Mouse (Mus musculus): ENCODE data around the gene Dtx4.

The Dtx4 gene

DNA sequence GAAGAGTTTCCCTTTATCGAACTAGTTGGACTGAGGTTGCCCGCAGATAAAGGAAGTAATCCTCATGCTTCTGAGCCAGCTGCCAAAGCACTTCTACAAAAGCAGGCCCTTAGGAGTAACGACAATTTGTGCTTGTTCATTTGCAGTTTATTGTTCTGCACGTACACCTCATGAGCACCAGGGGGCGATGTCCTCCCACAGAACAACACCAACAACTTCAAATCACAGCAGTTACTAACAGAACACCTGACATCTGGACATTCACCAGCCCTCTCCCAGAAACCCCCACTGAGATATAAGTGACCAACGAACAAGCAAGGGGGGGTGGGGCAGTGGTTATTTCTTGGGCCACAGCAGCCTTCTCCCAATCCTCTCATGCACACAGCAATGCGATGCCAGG is 35.0 kb downstream of the Dtx4 start:
- no peak for DNase-seq (ENCODE audit: low spot score in 2 of 2)

DNA sequence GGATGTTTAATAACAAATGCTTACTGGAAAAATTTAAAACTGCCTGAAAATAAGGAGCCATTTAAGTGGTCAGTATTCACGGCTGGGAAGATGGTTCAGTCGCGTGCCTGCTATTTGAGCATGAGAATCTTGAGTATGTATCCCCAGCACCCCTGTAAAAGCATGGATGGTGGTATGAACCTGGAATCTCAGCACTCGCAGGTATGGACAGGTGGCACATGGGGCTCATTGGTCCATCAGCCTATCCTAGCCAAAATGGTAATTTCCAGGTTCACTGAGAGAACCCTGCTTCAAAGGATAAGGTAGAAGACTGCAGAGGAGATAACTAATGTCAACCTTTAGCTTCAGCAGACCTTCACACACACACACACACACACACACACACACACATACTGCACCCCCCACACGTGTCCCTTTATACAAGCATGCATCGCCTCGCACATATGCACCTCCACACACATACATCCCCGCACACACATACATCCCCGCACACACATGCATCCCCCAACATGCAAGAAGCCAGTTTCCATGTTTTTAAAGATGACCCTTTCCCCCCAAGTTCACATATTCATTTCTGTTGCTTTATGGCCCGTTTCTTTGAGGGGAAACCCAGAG is 35.6 kb downstream of the Dtx4 start:
- no peak for DNase-seq (ENCODE audit: low spot score in 2 of 2)

- no peak for DNase-seq (ENCODE audit: low spot score in 2 of 2)
Observed at GRCm38 (mm10) chr19:12464674-12465073, 36.6 kb downstream of the Dtx4 start.

GRCm38 (mm10) chr19:12464127-12464526 is 37.1 kb downstream of the Dtx4 start:
- DNase-seq (ENCODE audit: low spot score in 2 of 2): no peak

- DNase-seq (ENCODE audit: low spot score in 2 of 2): no peak
Observed at GRCm38 (mm10) chr19:12463722-12464035, 37.6 kb downstream of the Dtx4 start.

- no peak for DNase-seq (ENCODE audit: low spot score in 2 of 2)
Observed at GRCm38 (mm10) chr19:12462851-12463721, 38.2 kb downstream of the Dtx4 start.

DNA sequence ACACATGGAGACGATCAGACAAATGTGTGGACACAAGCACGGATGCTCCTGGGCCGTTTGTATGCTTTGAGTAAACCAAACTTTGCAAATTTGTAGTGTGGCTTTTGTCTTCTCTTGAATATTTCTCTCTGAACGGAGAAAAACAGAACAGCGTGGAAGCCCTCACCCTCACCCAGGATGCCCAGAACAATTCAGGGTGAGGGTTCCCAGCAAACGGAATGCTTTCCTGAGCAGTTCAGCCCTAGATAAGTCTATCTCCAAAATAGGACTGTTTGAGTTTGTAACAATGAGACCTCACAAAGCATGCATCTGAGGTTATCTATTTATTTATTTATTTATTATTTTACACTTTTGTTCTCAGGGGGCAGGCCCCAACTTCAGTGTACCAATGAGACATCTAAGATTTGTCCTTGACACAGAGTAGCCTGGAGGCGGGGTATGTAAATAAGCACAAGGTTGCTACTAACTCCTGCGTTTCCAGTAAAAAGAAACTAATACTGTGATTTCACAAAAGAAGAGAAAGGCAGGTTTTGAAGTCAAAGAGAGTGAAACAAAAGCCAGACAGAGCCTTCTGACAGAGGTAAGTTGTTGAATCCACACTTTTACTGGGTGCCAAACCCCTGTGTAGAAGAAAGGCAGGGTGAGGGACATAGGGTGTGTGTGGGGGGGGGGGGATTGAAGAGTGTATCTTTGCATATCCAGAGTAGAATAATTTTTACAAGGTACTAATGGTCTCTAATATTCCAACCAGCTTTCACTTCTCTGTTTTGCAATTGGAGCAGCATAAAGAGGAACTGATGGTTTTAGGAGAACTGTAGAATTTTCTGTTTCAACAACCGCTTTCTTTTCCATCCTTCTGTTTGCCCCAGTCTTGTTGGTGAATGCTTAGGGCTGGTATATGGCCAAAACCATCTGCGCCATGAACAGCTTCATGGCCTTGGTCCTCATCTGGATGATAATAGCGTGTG is 40.7 kb downstream of the Dtx4 start, which contains the start of gene Mpeg1:
Mpeg1 (plus strand) TSS at position 498 of the 968 bp plus-strand sequence.
- DNase-seq (ENCODE audit: low spot score in 2 of 2): no peak

- no peak for DNase-seq (ENCODE audit: low spot score in 2 of 2)
Observed at GRCm38 (mm10) chr19:12459516-12459915, 41.7 kb downstream of the Dtx4 start.

DNA sequence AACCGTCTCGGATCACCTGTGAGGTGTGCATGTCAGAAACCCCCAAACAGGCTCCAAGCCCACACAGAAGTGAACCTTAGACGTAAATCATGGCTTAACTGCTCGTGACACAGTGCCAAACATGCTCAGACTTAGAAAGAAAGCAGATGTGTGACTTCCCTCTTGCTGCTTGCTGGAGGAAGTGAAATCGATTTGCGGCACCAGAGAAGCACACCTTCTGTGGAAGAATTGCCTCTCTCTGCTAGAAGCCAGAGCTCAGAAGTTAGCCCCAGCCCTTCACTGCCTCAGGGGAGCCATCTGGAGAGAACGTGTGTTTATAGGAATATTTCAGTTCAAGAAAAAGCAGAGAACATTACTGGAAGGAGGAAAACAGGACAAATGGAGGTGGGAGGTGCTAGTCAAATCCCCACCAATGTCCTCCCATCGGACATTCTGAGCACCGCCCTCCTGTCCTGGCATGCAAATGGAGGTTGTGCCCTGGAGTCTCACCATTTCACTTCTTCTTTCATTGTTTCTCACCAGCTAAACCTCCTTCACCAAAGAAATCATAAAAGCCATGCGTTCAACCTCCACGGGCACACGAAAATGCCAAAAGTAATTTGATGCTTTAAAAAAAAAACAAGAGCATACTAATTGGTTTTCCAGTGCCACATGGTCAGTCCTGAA is 43.7 kb downstream of the Dtx4 start:
- no peak for DNase-seq (ENCODE audit: low spot score in 2 of 2)

GRCm38 (mm10) chr19:12445014-12445413 is 56.2 kb downstream of the Dtx4 start:
- no peak for DNase-seq (ENCODE audit: low spot score in 2 of 2)

DNA sequence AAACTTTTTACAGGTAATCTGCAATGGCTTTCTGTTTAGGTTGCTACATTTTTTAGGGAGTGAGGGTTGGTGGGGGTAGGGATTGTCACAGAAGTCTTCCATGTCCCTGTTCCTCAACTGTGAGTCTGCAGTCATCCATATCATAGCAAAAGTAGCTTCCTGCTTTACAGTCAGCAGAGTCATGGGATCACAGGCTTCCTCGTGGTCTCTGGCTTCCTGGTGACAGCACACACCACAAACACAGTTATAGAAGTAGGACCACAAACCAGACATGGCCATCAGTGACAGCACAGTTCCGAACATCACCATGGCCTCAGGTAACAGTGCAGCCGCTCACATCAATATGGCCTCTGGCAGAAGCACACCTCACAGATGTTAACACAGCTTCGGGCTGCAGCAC is 58.7 kb downstream of the Dtx4 start:
- DNase-seq (ENCODE audit: low spot score in 2 of 2): no peak

DNA sequence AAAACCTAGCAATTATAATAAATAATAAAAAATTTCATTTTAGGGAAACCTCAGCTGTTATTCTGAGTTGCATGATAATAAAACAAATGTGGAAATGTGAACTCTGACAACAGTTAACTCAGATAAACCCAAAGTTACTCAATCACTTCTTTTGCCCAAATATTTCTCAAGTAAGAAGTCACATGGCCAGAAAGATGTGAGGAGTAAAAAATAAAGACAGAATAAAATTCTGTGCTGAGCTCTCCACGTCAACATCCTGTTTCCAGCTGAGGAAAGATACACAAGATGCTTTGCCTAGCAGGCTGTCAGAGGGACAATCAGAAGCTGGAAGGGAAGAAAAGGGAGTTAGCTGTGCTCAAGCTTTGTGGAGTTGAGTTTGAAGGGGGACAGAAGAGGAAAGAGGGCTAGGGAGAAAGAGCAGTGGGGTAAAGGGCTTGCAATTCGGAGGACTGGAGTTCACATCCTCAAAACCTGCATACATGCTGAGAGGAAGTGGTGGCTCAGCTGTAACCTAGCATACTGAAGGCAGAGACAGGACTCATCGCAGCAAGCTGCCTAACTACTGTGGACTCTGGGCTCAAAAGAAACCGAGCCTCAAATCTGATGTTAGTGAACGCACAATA is 61.0 kb downstream of the Dtx4 start:
- DNase-seq (ENCODE audit: low spot score in 2 of 2): no peak

GRCm38 (mm10) chr19:12439581-12439980 is 61.7 kb downstream of the Dtx4 start:
- no peak for DNase-seq (ENCODE audit: low spot score in 2 of 2)

GRCm38 (mm10) chr19:12435750-12436524 is 65.3 kb downstream of the Dtx4 start:
- no peak for DNase-seq (ENCODE audit: low spot score in 2 of 2)

DNA sequence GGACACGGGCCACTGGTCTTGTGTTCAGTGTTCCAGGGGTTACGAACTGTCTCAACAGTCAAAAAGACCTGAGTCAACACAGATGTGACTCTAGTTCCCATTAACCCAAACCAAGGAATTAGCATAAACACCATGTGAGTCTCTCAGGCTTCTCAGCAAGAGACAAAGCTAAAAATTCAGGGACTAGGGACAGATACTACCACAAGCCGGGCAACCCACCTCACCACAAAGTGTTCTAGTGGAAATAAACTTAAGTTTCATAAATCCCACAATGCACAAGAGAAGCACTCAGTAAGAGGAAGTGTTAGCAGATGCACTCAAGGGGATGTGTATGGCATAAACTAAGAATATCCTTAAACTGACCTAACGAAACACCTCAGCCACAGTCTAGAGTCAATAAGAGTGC is 66.2 kb downstream of the Dtx4 start:
- DNase-seq (ENCODE audit: low spot score in 2 of 2): no peak

DNA sequence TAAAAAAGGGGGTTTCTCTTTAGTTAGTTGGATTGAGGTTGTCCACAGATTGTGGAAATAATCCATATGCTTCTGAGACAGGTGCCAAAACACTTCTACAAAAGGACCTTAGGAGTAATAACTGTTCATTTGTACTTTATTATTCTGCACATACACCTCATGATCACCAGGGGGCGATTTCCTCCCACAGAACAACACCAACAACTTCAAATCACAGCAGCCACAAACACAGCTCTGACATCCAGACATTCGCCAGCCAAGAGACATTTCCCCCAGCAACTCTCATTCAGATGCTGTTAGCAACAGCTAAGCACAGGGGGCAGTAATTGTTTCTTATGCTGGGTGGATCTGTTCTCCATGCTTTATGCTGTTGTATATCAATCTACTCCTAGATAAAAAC is 68.2 kb downstream of the Dtx4 start:
- no peak for DNase-seq (ENCODE audit: low spot score in 2 of 2)

DNA sequence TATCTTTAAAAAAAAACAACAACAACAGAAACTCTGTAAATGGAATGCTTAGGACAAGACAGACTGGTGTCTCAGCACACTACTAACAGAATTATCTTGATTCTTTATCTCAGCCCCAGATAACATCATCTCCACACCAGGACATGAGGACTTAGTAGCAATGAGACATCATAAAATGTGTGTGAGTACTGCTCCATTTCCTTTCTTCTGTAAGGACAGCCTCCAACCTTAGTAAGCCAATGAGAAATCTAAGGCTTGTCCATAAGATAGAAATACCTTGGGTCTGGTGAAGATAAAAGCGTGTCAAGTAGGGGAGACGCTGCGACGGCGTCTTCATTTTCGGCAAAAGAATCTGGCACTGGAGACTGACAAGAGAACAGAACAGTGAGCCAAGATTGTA is 73.6 kb downstream of the Dtx4 start, which contains the start of gene Pfpl:
Pfpl (plus strand) TSS at position 301 of the 400 bp plus-strand sequence.
- no peak for DNase-seq (ENCODE audit: low spot score in 2 of 2)

GRCm38 (mm10) chr19:12427101-12427500 is 74.2 kb downstream of the Dtx4 start:
- no peak for DNase-seq (ENCODE audit: low spot score in 2 of 2)

GRCm38 (mm10) chr19:12421680-12422079 is 79.6 kb downstream of the Dtx4 start:
- DNase-seq (ENCODE audit: low spot score in 2 of 2): no peak

GRCm38 (mm10) chr19:12420555-12420954 is 80.7 kb downstream of the Dtx4 start:
- no peak for DNase-seq (ENCODE audit: low spot score in 2 of 2)
